Mouse (Mus musculus): ENCODE measurements around the gene Gzmk. TPM values are rescaled to one million over a fixed set of nuclear protein-coding genes. Genes with fewer than 3 reads are reported as not detected.

The Gzmk gene
- total RNA-seq, 1 experiment from 2014 or later: not detected

- DNase-seq: no peak
Observed at GRCm38 (mm10) chr13:113202184-113202583, 23.5 kb downstream of the Gzmk start.

- no peak for DNase-seq
Observed at GRCm38 (mm10) chr13:113201631-113202030, 24.1 kb downstream of the Gzmk start.

DNA sequence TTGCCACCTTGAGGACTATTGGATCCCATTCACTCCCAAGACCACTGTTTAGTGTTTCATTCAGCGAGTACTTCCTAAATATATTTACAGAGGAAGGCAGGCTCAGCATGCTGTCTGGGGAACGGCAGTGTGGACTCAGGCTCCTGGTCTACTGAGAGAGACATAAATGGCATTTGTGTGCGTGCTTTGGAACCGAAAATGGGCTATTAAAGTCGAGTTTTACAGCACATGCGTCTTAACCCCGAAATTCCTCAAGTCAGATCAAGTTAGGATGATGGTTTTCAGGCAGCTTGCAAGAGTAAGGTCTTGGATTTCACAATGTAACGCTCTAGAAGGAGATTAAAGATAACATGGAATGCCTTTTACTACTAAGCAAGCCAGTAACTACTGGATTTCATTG lies 25.0 kb downstream of the Gzmk start:
- DNase-seq: no peak

DNA sequence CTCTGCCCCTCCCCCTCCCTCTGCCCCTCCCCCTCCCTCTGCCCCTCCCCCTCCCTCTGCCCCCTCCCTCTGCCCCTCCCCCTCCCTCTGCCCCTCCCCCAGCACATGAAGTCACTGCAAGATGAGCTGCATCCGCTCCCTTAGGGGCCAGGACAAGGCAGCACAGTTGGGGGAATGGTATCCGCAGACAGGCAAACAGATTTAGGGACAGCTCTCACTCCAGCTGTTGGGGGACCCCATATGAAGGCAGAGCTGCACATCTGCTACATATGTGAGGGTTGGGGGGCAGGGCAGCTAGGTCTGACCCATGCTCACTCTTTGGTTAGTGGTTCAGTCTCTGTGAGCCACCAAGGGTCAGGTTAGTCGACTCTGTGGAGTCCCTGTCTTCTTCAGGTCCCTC lies 26.4 kb downstream of the Gzmk start:
- no peak for DNase-seq

GRCm38 (mm10) chr13:113197872-113198502 lies 27.7 kb downstream of the Gzmk start:
- DNase-seq: no peak

DNA sequence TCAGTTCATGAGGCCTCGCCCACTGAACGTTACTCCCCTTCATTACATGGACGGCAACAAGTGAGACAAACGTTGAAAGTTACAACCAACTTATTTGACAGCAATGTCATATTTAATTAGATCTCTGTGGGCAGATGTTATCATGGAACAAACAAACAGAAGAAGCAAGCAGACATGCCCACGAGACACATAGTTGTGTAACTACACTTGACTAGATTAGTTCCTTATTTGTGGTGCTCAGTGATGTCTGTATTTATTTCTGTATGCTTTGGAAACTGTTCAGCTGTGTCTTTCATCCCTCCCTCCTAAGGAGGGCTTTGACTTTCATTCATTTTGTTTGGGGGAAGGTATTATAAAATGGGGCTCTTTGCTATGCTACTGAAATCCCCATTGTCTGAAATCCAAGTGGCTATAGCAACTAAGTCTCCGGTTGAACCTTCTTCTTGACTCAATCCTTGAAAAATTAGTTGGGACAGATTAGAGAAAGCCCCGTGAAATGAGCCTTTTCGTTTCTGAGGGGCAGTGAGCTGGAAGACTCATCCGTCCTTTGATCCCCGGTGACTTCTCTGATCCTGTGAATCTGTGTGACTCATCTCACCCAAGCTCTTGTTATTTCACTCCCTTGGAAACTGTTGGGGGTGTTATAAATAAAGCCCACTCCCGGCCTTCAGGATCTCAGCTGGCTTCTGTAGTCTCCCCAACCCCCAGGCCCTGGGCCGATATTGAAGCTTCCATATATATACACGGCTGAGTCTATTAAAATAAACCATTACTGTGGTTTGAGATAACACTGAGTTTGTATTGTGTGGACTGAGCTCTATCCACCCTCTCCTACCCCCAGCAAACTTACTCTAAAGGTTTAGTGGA lies 28.7 kb downstream of the Gzmk start:
- DNase-seq: no peak

GRCm38 (mm10) chr13:113183720-113184119 lies 42.0 kb downstream of the Gzmk start:
- no peak for DNase-seq

DNA sequence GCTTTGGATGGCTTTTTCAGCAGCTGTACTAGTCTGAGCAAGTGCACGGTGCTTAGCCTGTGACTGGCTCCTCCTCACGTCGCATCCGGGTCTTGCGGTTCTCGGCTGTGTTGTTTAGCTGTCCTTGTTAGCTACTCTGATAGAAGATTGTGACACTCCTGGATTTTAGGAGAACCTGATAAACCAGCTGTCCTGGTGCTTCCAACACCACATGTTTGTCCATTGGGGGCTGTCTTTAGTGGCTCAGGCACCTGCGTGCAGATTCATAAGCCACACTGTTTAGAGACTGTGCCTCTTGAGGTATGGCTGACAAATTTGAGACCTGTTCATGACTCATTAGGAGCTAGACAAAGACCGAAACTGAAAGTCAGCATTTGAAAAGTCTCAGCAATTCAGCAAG lies 42.4 kb downstream of the Gzmk start:
- DNase-seq: no peak

GRCm38 (mm10) chr13:113174162-113174561 lies 51.5 kb downstream of the Gzmk start:
- DNase-seq: no peak

GRCm38 (mm10) chr13:113170256-113170655 lies 55.5 kb downstream of the Gzmk start:
- no peak for DNase-seq

DNA sequence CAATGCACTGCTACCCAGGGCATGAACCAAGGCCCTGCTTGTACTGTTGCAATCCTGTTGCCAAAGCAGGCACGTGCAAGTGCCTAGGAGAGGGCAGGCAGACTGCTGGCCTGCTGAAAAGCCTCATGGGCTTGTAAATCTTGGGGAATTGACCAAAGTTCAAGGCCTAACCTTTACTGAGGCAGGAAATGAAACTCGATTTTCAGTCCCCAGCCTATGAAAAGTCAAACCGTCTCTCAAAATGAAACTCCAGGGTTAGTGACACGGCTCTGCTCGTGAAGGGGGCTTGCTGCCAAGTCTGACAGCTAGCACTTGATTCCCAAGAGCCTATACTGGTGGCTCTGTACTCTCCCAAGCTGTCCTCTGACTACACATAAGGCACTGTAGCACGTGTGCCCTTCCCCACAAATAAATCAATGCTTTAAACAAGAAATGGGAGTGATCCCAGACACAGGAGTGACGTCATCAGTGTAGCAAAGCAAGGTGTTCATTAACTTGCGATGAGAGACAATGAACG lies 57.6 kb downstream of the Gzmk start:
- peak; percentile 17 for DNase-seq

DNA sequence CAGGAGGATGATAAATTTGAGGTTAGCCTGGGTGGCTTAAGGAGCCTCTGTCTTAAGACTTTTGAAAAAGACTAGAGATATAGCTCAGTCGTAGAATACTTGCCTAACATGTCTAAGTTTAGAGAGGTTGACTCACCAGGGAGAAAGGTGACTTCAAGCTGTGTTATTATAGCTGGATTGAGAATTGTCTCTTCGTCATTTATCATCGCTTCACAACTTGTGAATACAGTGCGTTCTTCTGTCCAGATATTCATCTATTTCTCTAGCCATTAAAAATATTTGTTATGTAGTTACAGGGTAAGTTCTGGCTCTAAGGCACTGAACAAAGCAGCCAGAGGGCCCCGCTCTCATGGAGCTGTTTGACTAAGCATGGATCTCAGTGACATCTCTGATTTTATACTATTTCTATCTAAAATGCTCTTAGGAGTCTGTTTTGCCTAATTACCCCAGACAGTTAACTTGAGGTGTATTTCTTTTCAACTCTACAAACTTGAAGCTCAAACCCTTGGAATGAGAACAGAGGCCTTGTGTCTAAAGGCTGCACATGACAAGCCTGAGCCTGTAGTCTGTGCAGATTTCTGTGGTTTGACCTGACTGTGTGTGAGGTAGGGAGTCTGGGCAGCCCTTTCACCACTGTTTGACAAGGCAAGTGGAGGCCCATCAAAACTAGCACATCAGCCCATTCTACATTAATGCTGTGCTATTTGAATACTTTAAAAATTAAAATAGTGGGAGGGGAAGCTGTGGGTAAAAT lies 61.3 kb downstream of the Gzmk start:
- DNase-seq: no peak

GRCm38 (mm10) chr13:113151556-113151955 lies 74.2 kb downstream of the Gzmk start:
- DNase-seq: no peak

GRCm38 (mm10) chr13:113139597-113139996 lies 86.1 kb downstream of the Gzmk start:
- DNase-seq: no peak

- DNase-seq: no peak
Observed at GRCm38 (mm10) chr13:113129974-113130373, 95.7 kb downstream of the Gzmk start.

Other genes with a start within 250 kb of the Gzmk start
- gene Ccno, start 238.1 kb downstream of the Gzmk start, total RNA-seq (2021): 0.33 and 0.67 TPM in 2 replicates
- gene Mcidas, start 232.1 kb downstream of the Gzmk start, total RNA-seq (2021): not detected in 2 replicates
- not detected in 2 replicates for gene Cdc20b, start 190.8 kb downstream of the Gzmk start, total RNA-seq (2021)
- 86.0 and 96.8 TPM in 2 replicates for gene Gpx8, start 179.5 kb downstream of the Gzmk start, total RNA-seq (2021)
- gene Gzma, start 124.9 kb downstream of the Gzmk start, total RNA-seq (2021): not detected in 2 replicates
- 8.4 and 11.5 TPM in 2 replicates for gene Esm1, start 16.2 kb downstream of the Gzmk start, total RNA-seq (2021)
- gene BC067074, start 67.3 kb upstream of the Gzmk start, total RNA-seq (2021): 0.81 and 0.85 TPM in 2 replicates

Data from adrenal gland, postnatal 25 days (tissue).